Mouse (Mus musculus): ENCODE measurements around the gene Xrcc1. TPM values are rescaled to one million over a fixed set of nuclear protein-coding genes. Genes with fewer than 3 reads are reported as not detected.

Gene Xrcc1
- polyA plus RNA-seq (2015; fragmentation: Nextera tagmentation; extraction: Ambion mirVana): 41.1 and 48.9 TPM in 2 replicates

GRCm38 (mm10) chr7:24546068-24546614 is at the start of gene Xrcc1, which contains the start of gene Pinlyp:
TSS of gene Xrcc1 (plus strand) at chr7:24546289.
TSS of gene Pinlyp (minus strand) at chr7:24546118.
- no peak for ATAC-seq (ENCODE audit: insufficient read depth)
- peak within 1 kb of the TSS; percentile 89 for H3K4me3 ChIP-seq (replicated peaks)
- H3K36me3 ChIP-seq (replicated peaks): peaks cover 22% of the 10 kb centered on the region

GRCm38 (mm10) chr7:24499856-24500577 is 46.1 kb upstream of the Xrcc1 start:
- Histone ChIP-seq H3K9ac (no peak overlapping the region), H3K4me2 (peak overlapping the region; percentile 29; the same call in 1 of the 2 replicates), H3K27me3 (peaks cover 73% of the 10 kb centered on the region), H3K4me1 (replicated peaks) (peaks cover 20% of the 10 kb centered on the region), H3K9me3 (replicated peaks) (no peaks in the 10 kb centered on the region), H3K4me3 (replicated peaks) (no peak overlapping the region), H3K27ac (replicated peaks) (no peak overlapping the region), H3K36me3 (replicated peaks) (no peaks in the 10 kb centered on the region)
- 9% methylated on average over 43 of the region's 43 CpGs for WGBS (ENCODE audit: insufficient replicate concordance)
- no peak for ATAC-seq (ENCODE audit: insufficient read depth)

More at GRCm38 (mm10) chr7:24546068-24546614, at the start of gene Xrcc1, which contains the start of gene Pinlyp:
- peak within 1 kb of the TSS; percentile 93 for H3K9ac ChIP-seq
- H3K4me1 ChIP-seq (replicated peaks): peaks cover 27% of the 10 kb centered on the region
- H3K27ac ChIP-seq (replicated peaks): peak within 1 kb of the TSS; percentile 72
- H3K9me3 ChIP-seq (replicated peaks): no peaks in the 10 kb centered on the region
- H3K4me2 ChIP-seq: peak within 1 kb of the TSS; percentile 82
- H3K27me3 ChIP-seq: no peaks in the 10 kb centered on the region
- 41% methylated on average over 13 of the region's 13 CpGs for WGBS (ENCODE audit: insufficient replicate concordance)

- peaks cover 82% of the 10 kb centered on the region for H3K27me3 ChIP-seq
- H3K9me3 ChIP-seq (replicated peaks): no peaks in the 10 kb centered on the region
- 18% methylated on average over 7 of the region's 7 CpGs for WGBS (ENCODE audit: insufficient replicate concordance)
- no peak overlapping the region for H3K4me3 ChIP-seq (replicated peaks)
- H3K36me3 ChIP-seq (replicated peaks): no peaks in the 10 kb centered on the region
- H3K9ac ChIP-seq: no peak overlapping the region
- peaks cover 28% of the 10 kb centered on the region for H3K4me1 ChIP-seq (replicated peaks)
- no peak for ATAC-seq (ENCODE audit: insufficient read depth)
- H3K27ac ChIP-seq (replicated peaks): no peak overlapping the region
- H3K4me2 ChIP-seq: no peak overlapping the region
Observed at GRCm38 (mm10) chr7:24500929-24501328, 45.2 kb upstream of the Xrcc1 start.

- H3K4me3 ChIP-seq (replicated peaks): no peak overlapping the region
- no peak for ATAC-seq (ENCODE audit: insufficient read depth)
- H3K4me2 ChIP-seq: no peak overlapping the region
- H3K27me3 ChIP-seq: peaks cover 88% of the 10 kb centered on the region
- no peak overlapping the region for H3K9ac ChIP-seq
- peaks cover 33% of the 10 kb centered on the region for H3K4me1 ChIP-seq (replicated peaks)
- H3K36me3 ChIP-seq (replicated peaks): no peaks in the 10 kb centered on the region
- H3K9me3 ChIP-seq (replicated peaks): no peaks in the 10 kb centered on the region
- no peak overlapping the region for H3K27ac ChIP-seq (replicated peaks)
- WGBS (ENCODE audit: insufficient replicate concordance): 31% methylated on average over 21 of the region's 21 CpGs
Observed at GRCm38 (mm10) chr7:24501492-24501891, 44.6 kb upstream of the Xrcc1 start.

GRCm38 (mm10) chr7:24504004-24504403 is 42.1 kb upstream of the Xrcc1 start:
- no peaks in the 10 kb centered on the region for H3K9me3 ChIP-seq (replicated peaks)
- H3K4me1 ChIP-seq (replicated peaks): peaks cover 47% of the 10 kb centered on the region
- no peak overlapping the region for H3K9ac ChIP-seq
- no peak overlapping the region for H3K27ac ChIP-seq (replicated peaks)
- H3K36me3 ChIP-seq (replicated peaks): no peaks in the 10 kb centered on the region
- ATAC-seq (ENCODE audit: insufficient read depth): no peak
- no peak overlapping the region for H3K4me3 ChIP-seq (replicated peaks)
- WGBS (ENCODE audit: insufficient replicate concordance): 21% methylated on average over 10 of the region's 10 CpGs
- peaks cover 82% of the 10 kb centered on the region for H3K27me3 ChIP-seq
- peak overlapping the region; percentile 23; the same call in 1 of the 2 replicates for H3K4me2 ChIP-seq

- ATAC-seq (ENCODE audit: insufficient read depth): no peak
- Histone ChIP-seq H3K36me3 (replicated peaks) (no peaks in the 10 kb centered on the region), H3K4me2 (no peak overlapping the region; the same call in 1 of the 2 replicates), H3K4me3 (replicated peaks) (no peak overlapping the region), H3K27ac (replicated peaks) (no peak overlapping the region), H3K4me1 (replicated peaks) (peaks cover 46% of the 10 kb centered on the region), H3K9me3 (replicated peaks) (no peaks in the 10 kb centered on the region), H3K9ac (no peak overlapping the region), H3K27me3 (peaks cover 73% of the 10 kb centered on the region)
- 13% methylated on average over 4 of the region's 4 CpGs for WGBS (ENCODE audit: insufficient replicate concordance)
Observed at GRCm38 (mm10) chr7:24504868-24505267, 41.2 kb upstream of the Xrcc1 start.

- H3K9ac ChIP-seq: no peak overlapping the region
- H3K27ac ChIP-seq (replicated peaks): no peak overlapping the region
- peaks cover 40% of the 10 kb centered on the region for H3K4me1 ChIP-seq (replicated peaks)
- no peak overlapping the region for H3K4me3 ChIP-seq (replicated peaks)
- H3K27me3 ChIP-seq: peaks cover 66% of the 10 kb centered on the region
- H3K9me3 ChIP-seq (replicated peaks): no peaks in the 10 kb centered on the region
- no peak for ATAC-seq (ENCODE audit: insufficient read depth)
- H3K36me3 ChIP-seq (replicated peaks): no peaks in the 10 kb centered on the region
- 49% methylated on average over 15 of the region's 15 CpGs for WGBS (ENCODE audit: insufficient replicate concordance)
- peak overlapping the region; percentile 95; the same call in 1 of the 2 replicates for H3K4me2 ChIP-seq
Observed at GRCm38 (mm10) chr7:24505447-24506064, 40.5 kb upstream of the Xrcc1 start.

- H3K4me3 ChIP-seq (replicated peaks): peak overlapping the region; percentile 68; the same call in 1 of the 2 replicates
- H3K36me3 ChIP-seq (replicated peaks): no peaks in the 10 kb centered on the region
- H3K27me3 ChIP-seq: peaks cover 61% of the 10 kb centered on the region
- 37% methylated on average over 3 of the region's 3 CpGs for WGBS (ENCODE audit: insufficient replicate concordance)
- H3K9me3 ChIP-seq (replicated peaks): no peaks in the 10 kb centered on the region
- no peak for ATAC-seq (ENCODE audit: insufficient read depth)
- peak overlapping the region; percentile 95 for H3K4me2 ChIP-seq
- no peak overlapping the region for H3K27ac ChIP-seq (replicated peaks)
- peaks cover 40% of the 10 kb centered on the region for H3K4me1 ChIP-seq (replicated peaks)
- no peak overlapping the region for H3K9ac ChIP-seq
Observed at GRCm38 (mm10) chr7:24506065-24506459, 40.0 kb upstream of the Xrcc1 start.

- H3K9ac ChIP-seq: no peak overlapping the region
- ATAC-seq (ENCODE audit: insufficient read depth): no peak
- no peaks in the 10 kb centered on the region for H3K9me3 ChIP-seq (replicated peaks)
- peak overlapping the region; percentile 68 for H3K4me3 ChIP-seq (replicated peaks)
- H3K4me2 ChIP-seq: peak overlapping the region; percentile 95
- WGBS (ENCODE audit: insufficient replicate concordance): 5% methylated on average over 12 of the region's 12 CpGs
- peaks cover 57% of the 10 kb centered on the region for H3K27me3 ChIP-seq
- no peak overlapping the region for H3K27ac ChIP-seq (replicated peaks)
- peaks cover 40% of the 10 kb centered on the region for H3K4me1 ChIP-seq (replicated peaks)
- no peaks in the 10 kb centered on the region for H3K36me3 ChIP-seq (replicated peaks)
Observed at GRCm38 (mm10) chr7:24506476-24506837, 39.6 kb upstream of the Xrcc1 start.

GRCm38 (mm10) chr7:24506838-24507725 is 39.0 kb upstream of the Xrcc1 start, which contains the start of gene Zfp428:
TSS of gene Zfp428 (plus strand) at chr7:24507006.
- no peaks in the 10 kb centered on the region for H3K36me3 ChIP-seq (replicated peaks)
- H3K9ac ChIP-seq: peak within 1 kb of the TSS; percentile 72
- peak; percentile 80 for ATAC-seq (ENCODE audit: insufficient read depth)
- H3K9me3 ChIP-seq (replicated peaks): no peaks in the 10 kb centered on the region
- H3K27ac ChIP-seq (replicated peaks): peak within 1 kb of the TSS; percentile 76
- H3K27me3 ChIP-seq: peaks cover 52% of the 10 kb centered on the region
- H3K4me2 ChIP-seq: peak within 1 kb of the TSS; percentile 95
- under 1% methylated on average over 84 of the region's 84 CpGs for WGBS (ENCODE audit: insufficient replicate concordance)
- peak within 1 kb of the TSS; percentile 68 for H3K4me3 ChIP-seq (replicated peaks)
- H3K4me1 ChIP-seq (replicated peaks): peaks cover 40% of the 10 kb centered on the region
